Mouse (Mus musculus) heart, embryonic 12.5 days (tissue): ENCODE measurements around the gene Ccr1l1. TPM values are rescaled to one million over a fixed set of nuclear protein-coding genes. Genes with fewer than 3 reads are reported as not detected.

ENCODE experiments used
- ATAC-seq: fragments of 200-750 bp; cut with Nextera tagmentation; 2 replicates; pipeline ENCODE4 v1.8.0; 2017; ENCODE audit warnings: moderate TSS enrichment, moderate library complexity; ENCODE audit not compliant: insufficient number of reproducible peaks, low FRiP score
- H3K27ac ChIP-seq: fragments of 300-500 bp; sonication (generic); 2 replicates; pipeline ENCODE4 v1.5.1; 2016; ENCODE audit warnings: mild to moderate bottlenecking, moderate library complexity; ENCODE audit not compliant: poor library complexity, severe bottlenecking
- H3K27me3 ChIP-seq: fragments of 300-500 bp; sonication (generic); replicated peaks from 2 replicates; pipeline ENCODE4 v1.6.1; 2016; ENCODE audit warnings: mild to moderate bottlenecking, moderate library complexity
- H3K36me3 ChIP-seq: fragments of 300-500 bp; sonication (generic); 2 replicates; pipeline ENCODE4 v1.6.1; 2016; ENCODE audit warnings: mild to moderate bottlenecking, moderate library complexity
- H3K4me1 ChIP-seq: fragments of 300-500 bp; sonication (generic); replicated peaks from 2 replicates; pipeline ENCODE4 v1.6.1; 2016; ENCODE audit warnings: mild to moderate bottlenecking
- H3K4me2 ChIP-seq: fragments of 300-500 bp; sonication (generic); 2 replicates; pipeline ENCODE4 v1.6.1; 2016; ENCODE audit warnings: mild to moderate bottlenecking, moderate library complexity
- H3K4me3 ChIP-seq: fragments of 300-500 bp; sonication (generic); 2 replicates; pipeline ENCODE4 v1.5.1; 2016; ENCODE audit warnings: mild to moderate bottlenecking
- H3K9ac ChIP-seq: fragments of 300-500 bp; sonication (generic); 2 replicates; pipeline ENCODE4 v1.6.1; 2016; ENCODE audit warnings: mild to moderate bottlenecking, moderate library complexity
- H3K9me3 ChIP-seq: fragments of 300-500 bp; sonication (generic); replicated peaks from 2 replicates; pipeline ENCODE4 v1.6.1; 2016; ENCODE audit warnings: mild to moderate bottlenecking, moderate library complexity
- WGBS: fragments of 180-500 bp; shearing (Covaris S2); methylation state at CpG from one replicate; pipeline ENCODE4 v1.1.7; 2016; 5-methylcytosine and 5-hydroxymethylcytosine counted together
- polyA plus RNA-seq: library from polyadenylated mRNA; unstranded; fragments of >200 nt; fragmentation: Nextera tagmentation; extraction: Ambion mirVana; gene quantifications from 2 replicates; pipeline ENCODE4 v1.2.1, GENCODE M21; 2016

The Ccr1l1 gene
- polyA plus RNA-seq, 1 experiment from 2014 or later = not detected

GRCm38 (mm10) chr9:123935776-123936175, 42.4 kb downstream of the Ccr1l1 start:
- WGBS = 85% methylated on average over 5 of the region's 5 CpGs
- no peak overlapping the region for H3K9ac ChIP-seq
- H3K27me3 ChIP-seq = no peaks in the 10 kb centered on the region
- H3K4me1 ChIP-seq = 0 out of 2 replicates have a peak, but pooled peaks cover 1% of the 10 kb centered on the region
- H3K36me3 ChIP-seq = no peaks in the 10 kb centered on the region
- H3K9me3 ChIP-seq = no peaks in the 10 kb centered on the region
- H3K4me3 ChIP-seq = no peak overlapping the region
- H3K4me2 ChIP-seq = no peak overlapping the region
- ATAC-seq = no peak
- no peak overlapping the region for H3K27ac ChIP-seq

DNA sequence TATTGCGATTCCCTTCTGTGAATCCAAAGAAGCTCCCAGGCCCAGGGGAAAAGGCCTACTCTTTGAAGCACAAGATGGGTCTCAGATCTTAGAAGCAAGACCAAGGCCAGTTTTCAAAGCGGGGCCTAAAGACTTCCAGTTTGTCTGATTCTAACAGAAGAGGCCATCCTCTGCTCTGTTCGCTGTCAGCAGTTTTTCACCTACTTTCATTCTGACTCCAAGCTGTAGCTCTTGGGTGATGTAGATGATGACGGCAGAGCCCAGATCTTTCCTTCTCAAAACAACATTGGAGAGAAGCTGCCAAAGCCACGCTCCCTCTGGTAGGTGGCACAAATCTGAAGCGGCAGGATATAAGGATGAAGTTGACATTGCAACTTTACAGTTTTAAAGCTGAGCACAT, 42.9 kb downstream of the Ccr1l1 start:
- Histone ChIP-seq H3K4me3 (no peak overlapping the region), H3K27me3 (no peaks in the 10 kb centered on the region), H3K9me3 (no peaks in the 10 kb centered on the region), H3K9ac (no peak overlapping the region), H3K36me3 (no peaks in the 10 kb centered on the region), H3K4me1 (peaks cover 4% of the 10 kb centered on the region; the same call in 1 of the 2 replicates), H3K4me2 (no peak overlapping the region), H3K27ac (no peak overlapping the region)
- WGBS = 83% methylated on average over 6 of the region's 6 CpGs
- no peak for ATAC-seq

GRCm38 (mm10) chr9:123933716-123934445, 44.3 kb downstream of the Ccr1l1 start:
- H3K4me2 ChIP-seq = no peak overlapping the region
- peaks cover 12% of the 10 kb centered on the region for H3K4me1 ChIP-seq
- no peaks in the 10 kb centered on the region for H3K9me3 ChIP-seq
- H3K4me3 ChIP-seq = no peak overlapping the region
- H3K9ac ChIP-seq = no peak overlapping the region
- no peaks in the 10 kb centered on the region for H3K27me3 ChIP-seq
- ATAC-seq = no peak
- WGBS = 94% methylated on average over 5 of the region's 5 CpGs
- no peak overlapping the region for H3K27ac ChIP-seq
- H3K36me3 ChIP-seq = no peaks in the 10 kb centered on the region

DNA sequence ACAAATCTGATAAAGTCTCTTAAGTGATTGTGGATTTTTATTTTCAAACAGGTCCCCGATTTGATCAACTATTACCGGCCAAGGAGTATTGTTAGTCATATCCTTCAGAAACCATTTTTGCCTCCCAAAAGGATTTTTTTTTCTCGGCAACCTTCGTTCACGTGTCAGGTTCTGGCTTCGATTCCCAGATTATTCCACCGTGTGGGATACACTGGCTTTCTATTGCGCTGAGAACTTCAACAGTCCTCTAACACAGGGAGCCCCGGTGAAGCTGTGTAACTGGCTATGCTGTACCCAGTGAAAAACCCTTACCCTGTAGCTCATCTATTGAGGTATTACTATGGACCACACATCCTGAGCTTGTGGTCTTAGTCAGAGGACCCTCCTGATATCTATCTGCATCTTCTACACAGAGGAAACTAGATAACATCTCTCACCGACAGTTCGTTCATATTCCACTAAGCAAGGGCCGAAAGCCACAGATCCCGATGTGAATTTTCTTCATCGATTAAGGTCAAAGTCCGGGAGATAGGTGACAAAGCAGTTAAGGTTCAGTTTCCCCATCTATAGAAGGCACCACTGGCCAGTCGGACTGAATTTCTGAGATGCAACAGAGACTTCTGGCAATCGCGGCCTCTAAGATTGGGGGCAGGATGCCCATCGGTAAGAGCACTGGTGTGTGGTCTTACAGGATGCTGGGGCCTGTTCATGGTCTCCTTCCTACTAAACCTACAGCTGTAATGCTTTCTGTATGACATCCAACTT, 45.1 kb downstream of the Ccr1l1 start:
- Histone ChIP-seq H3K36me3 (no peaks in the 10 kb centered on the region), H3K4me2 (no peak overlapping the region), H3K27ac (no peak overlapping the region), H3K4me1 (peaks cover 12% of the 10 kb centered on the region), H3K27me3 (no peaks in the 10 kb centered on the region), H3K9me3 (no peaks in the 10 kb centered on the region), H3K9ac (no peak overlapping the region), H3K4me3 (no peak overlapping the region)
- 86% methylated on average over 19 of the region's 19 CpGs for WGBS
- no peak for ATAC-seq

DNA sequence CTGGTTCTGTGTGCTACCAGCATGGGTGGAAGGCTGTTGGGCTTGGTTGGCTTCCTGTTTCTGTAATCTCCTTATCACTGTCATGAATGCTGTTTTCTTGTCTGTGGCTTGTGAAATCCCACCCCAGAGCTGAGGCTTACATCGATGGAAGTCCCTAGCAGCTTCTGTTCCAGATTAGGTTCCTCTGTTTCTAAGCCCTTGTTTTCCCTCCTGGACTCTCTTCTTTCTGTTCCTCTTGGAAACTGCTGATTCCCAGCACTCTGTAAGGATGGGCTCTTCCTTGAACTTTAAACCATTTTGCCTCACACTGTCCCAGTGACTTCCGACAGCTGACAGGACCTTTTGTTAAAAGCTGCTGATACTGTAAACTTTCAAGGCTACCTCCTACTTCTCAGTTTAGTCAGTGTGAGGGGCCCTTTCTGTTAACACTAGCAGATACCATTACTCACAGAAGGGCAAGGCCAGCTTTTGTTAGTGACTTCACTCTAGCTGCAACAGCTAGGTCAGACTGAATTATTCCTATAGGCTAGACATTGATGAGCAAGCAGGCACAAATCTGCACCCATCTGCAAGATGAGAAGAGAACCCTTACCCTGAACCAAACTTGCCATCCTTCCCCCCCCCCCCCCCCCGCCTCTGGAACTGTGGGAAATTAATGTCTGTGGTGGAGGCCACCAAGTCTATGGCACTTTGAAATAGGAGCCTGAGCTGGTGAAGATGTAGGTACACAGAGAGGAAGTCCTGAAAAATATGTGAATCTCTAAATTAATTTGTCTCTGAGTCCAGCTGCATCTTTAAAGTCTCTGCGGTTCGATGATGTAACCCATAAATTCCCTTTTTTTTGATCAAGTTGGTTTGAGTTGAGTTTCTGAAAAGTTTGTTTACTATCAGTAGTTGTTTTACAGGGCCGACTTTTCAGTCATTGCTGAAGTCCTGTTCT, 46.2 kb downstream of the Ccr1l1 start:
- peak; percentile 27; the same call in 1 of the 2 replicates for ATAC-seq
- Histone ChIP-seq H3K27me3 (no peaks in the 10 kb centered on the region), H3K9ac (no peak overlapping the region), H3K4me1 (peaks cover 12% of the 10 kb centered on the region), H3K4me2 (no peak overlapping the region), H3K27ac (no peak overlapping the region), H3K4me3 (no peak overlapping the region), H3K9me3 (no peaks in the 10 kb centered on the region), H3K36me3 (no peaks in the 10 kb centered on the region)
- 43% methylated on average over 6 of the region's 6 CpGs for WGBS

GRCm38 (mm10) chr9:123930926-123931325, 47.3 kb downstream of the Ccr1l1 start:
- WGBS = 83% methylated on average over 3 of the region's 3 CpGs
- H3K4me3 ChIP-seq = no peak overlapping the region
- no peak overlapping the region for H3K27ac ChIP-seq
- ATAC-seq = no peak
- H3K4me2 ChIP-seq = no peak overlapping the region
- H3K36me3 ChIP-seq = no peaks in the 10 kb centered on the region
- no peaks in the 10 kb centered on the region for H3K27me3 ChIP-seq
- peaks cover 12% of the 10 kb centered on the region for H3K4me1 ChIP-seq
- H3K9ac ChIP-seq = no peak overlapping the region
- H3K9me3 ChIP-seq = 0 out of 2 replicates have a peak, but pooled peaks cover 2% of the 10 kb centered on the region

DNA sequence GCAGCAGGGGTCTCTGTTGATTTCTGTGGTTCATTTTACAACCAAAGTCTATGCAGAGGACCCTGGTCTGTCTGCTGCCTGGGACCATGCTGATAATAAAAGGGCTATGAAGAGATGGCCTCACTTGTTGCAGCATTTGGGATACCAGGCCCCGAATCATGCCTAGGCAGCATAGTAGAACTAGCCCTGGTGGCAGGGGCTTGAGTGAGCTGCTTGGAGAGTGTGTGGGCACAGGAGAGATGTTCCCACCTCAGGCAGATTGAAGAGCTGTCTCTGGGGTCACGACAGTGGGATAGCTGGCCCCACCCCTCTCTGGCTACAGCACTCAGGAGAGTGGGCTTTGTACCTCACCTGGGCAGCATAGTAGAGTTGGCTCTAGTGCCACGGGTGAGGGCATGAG, 47.7 kb downstream of the Ccr1l1 start:
- no peaks in the 10 kb centered on the region for H3K27me3 ChIP-seq
- no peak overlapping the region for H3K4me3 ChIP-seq
- no peak overlapping the region for H3K4me2 ChIP-seq
- H3K4me1 ChIP-seq = peaks cover 16% of the 10 kb centered on the region
- H3K9me3 ChIP-seq = 0 out of 2 replicates have a peak, but pooled peaks cover 3% of the 10 kb centered on the region
- no peak overlapping the region; the same call in 1 of the 2 replicates for H3K27ac ChIP-seq
- WGBS = 79% methylated on average over 3 of the region's 3 CpGs
- ATAC-seq = no peak
- no peak overlapping the region for H3K9ac ChIP-seq
- no peaks in the 10 kb centered on the region for H3K36me3 ChIP-seq

DNA sequence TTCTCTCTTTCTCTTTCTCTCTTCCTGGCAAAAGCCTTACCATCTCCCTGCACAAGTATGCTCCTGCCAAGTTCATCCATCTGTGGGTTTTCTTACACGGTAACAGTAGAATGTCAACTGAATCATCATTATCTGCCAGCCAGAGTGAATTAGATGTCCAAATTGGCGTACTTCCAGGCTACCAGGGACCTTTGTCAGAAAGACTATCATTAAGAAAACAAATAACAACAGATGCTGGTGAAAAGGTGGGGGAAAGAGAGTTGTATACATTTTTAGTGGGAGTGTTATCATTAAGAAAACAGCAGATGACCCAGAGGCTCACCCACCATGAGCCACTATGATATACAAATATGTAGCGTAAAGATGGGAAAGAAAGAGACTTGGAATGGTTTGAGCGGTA, 48.3 kb downstream of the Ccr1l1 start:
- Histone ChIP-seq H3K27me3 (no peaks in the 10 kb centered on the region), H3K9me3 (0 out of 2 replicates have a peak, but pooled peaks cover 3% of the 10 kb centered on the region), H3K36me3 (no peaks in the 10 kb centered on the region), H3K27ac (no peak overlapping the region), H3K9ac (no peak overlapping the region), H3K4me1 (peaks cover 16% of the 10 kb centered on the region), H3K4me3 (no peak overlapping the region), H3K4me2 (no peak overlapping the region)
- ATAC-seq = no peak
- 48% methylated on average over 4 of the region's 4 CpGs for WGBS

DNA sequence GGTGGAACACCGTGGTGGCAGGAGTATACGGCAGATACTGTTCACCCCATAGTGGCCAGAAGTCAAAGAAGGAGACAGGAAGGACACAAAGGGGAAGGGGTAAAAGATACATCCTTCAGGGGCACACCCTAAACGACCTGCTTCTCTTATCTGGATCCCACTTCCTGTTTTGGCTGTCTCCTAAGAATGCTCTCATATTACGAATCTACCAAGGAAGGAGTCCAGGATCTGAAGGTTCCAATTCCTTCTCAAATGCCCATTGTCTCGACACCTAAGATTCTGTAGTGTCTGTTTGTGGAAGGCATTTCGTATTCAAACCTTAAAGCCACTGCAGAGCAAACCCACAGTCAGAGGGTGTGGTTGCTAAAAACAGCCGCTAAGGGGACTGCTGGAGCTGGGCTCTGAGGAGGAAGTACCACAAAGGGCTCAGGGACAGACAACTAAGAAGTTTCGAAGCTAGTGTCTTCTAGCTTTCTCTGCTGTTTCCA, 49.4 kb downstream of the Ccr1l1 start:
- WGBS = 20% methylated on average over 8 of the region's 8 CpGs
- H3K27ac ChIP-seq = no peak overlapping the region
- ATAC-seq = no peak
- no peaks in the 10 kb centered on the region for H3K27me3 ChIP-seq
- no peaks in the 10 kb centered on the region for H3K36me3 ChIP-seq
- no peak overlapping the region for H3K9ac ChIP-seq
- 0 out of 2 replicates have a peak, but pooled peaks cover 3% of the 10 kb centered on the region for H3K9me3 ChIP-seq
- peak overlapping the region; percentile 13 for H3K4me2 ChIP-seq
- peaks cover 16% of the 10 kb centered on the region for H3K4me1 ChIP-seq
- no peak overlapping the region for H3K4me3 ChIP-seq

GRCm38 (mm10) chr9:123928118-123928758, 50.0 kb downstream of the Ccr1l1 start:
- WGBS = 69% methylated on average over 12 of the region's 12 CpGs
- H3K4me1 ChIP-seq = peaks cover 21% of the 10 kb centered on the region

More at GRCm38 (mm10) chr9:123928118-123928758, 50.0 kb downstream of the Ccr1l1 start:
- Histone ChIP-seq H3K4me3 (no peak overlapping the region), H3K9me3 (0 out of 2 replicates have a peak, but pooled peaks cover 3% of the 10 kb centered on the region), H3K36me3 (no peaks in the 10 kb centered on the region), H3K9ac (no peak overlapping the region), H3K4me2 (peak overlapping the region; percentile 13; the same call in 1 of the 2 replicates), H3K27ac (no peak overlapping the region), H3K27me3 (no peaks in the 10 kb centered on the region)
- ATAC-seq = no peak
